Mouse (Mus musculus) cerebellum, adult 2 months (tissue): ENCODE results near the gene Adra1b.

Experiments used
- CTCF ChIP-seq: fragments of 200-500 bp; IDR thresholded peaks from 2 replicates; pipeline ENCODE4 v1.5.1; 2011; ENCODE audit warnings: low read depth, mild to moderate bottlenecking, control low read depth, low read length, moderate library complexity, borderline replicate concordance; ENCODE audit not compliant: insufficient read depth
- POLR2A ChIP-seq: fragments of 200-500 bp; IDR thresholded peaks from 2 replicates; pipeline ENCODE4 v1.6.1; 2011; ENCODE audit warnings: low read length, control low read depth, borderline replicate concordance; ENCODE audit not compliant: insufficient read depth

DNA sequence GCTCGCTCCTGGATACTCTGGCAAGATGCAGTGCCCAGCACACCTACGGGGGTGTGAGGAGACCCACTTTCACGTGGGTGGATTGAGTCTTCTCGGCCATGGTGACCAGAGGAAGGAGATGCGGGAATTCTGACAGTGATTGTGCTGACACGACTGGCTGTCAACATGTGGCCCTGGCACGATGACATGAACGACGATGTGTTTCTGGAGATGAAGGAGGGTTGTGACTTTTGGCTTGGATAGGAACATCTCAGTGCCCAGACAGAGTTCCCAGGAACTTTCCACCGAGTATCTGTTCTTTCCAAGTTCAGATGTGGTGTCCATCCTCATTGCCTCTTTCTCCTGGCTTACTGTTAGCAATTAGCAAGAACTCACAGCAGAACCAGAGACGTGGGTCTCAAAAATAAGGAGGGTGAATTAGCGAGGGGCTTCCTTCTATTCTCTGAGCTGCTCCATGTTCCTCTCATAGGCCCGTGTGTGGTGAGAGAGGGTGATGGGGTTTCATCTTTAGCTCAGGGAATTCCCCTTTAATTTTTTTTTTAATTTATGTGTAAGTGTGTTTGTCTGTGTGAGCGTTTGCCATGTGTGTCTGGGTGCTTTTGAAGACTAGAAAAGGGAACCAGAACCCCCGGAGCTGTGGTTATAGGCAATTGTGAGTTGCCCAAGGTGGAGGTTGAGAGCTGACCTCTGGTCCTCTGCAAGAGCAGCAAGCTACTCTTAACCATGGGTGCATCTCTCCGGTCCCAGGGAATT is 11.3 kb upstream of the Adra1b start:
- TF ChIP-seq CTCF: no peak
- no peak for TF ChIP-seq POLR2A
